Mouse (Mus musculus) ovary, postnatal 10 days (tissue): ENCODE data around the gene Gucy2d.

ENCODE experiments used
- DNase-seq: peaks from one replicate; pipeline ENCODE4 v3.0.0; 2022; ENCODE audit warnings: low spot score

Gene Gucy2d

DNA sequence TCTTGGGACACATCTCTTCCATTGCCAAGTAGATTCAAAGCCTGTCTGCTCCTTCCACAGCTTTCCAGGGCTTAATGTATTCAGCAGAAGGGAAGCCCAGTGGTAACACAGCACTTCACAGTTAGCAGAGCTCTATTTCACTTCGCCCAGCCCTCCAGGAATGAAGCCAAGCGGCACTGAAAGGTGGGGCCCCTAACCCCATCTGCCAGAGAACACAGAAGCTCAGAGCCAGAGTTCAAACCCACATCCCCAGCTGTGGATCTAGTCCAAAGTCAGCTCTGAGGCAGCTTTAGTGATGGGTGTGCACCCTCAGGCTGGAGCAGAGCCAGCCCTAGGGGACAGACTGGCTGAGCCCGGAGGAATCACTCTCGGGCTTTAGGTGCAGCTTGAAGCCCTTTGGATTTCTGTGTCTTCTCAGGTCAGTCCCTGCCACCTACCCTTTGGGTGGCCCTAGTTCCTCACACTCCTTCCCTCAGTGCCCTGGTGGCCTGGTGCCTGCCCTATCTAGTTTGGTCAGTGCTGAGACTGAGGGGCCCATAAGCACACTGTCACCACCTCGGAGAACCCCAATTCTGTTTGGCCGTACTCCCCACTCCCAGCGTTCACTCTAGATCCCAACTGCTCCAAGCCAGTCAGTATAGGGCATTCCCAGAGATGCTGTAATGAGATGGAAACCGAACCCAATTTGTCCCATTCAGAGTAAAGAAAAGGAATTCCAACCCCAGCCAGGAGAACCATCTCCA lies 83.0 kb downstream of the Gucy2d start:
- DNase-seq, result no peak

DNA sequence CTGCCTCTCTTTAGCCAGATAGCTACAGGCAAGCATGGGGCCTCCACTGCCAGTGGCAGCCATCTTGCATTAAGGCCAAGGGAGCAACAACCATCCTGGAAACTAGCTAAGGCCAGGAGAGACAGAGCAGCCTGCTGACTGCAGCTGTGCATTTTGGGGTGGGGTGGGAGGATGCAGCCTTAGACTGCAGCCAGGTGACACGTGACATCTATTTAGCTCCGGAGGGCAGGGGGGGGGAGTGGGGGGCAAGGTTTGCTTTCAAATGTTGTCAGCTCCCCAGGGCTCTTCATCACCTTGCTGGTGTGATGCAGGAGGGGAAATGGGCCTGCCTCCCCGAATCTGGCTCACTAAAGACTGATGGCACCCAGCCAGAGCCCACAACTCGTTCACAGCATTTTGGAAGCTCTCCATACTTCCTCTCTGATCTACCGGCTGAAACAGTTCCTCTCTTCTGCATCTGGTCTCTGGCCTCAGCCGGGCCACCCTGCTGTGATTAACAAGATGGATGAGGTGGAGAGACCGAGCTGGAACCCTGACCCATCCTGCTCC lies 83.7 kb downstream of the Gucy2d start:
- no peak for DNase-seq

- no peak for DNase-seq
Observed at GRCm38 (mm10) chr7:98524401-98524800, 84.2 kb downstream of the Gucy2d start.

GRCm38 (mm10) chr7:98524869-98525699 lies 84.9 kb downstream of the Gucy2d start:
- no peak for DNase-seq
